Mouse (Mus musculus): Measurements from ENCODE around the gene Gm20422. TPM values are rescaled to one million over a fixed set of nuclear protein-coding genes. Genes with fewer than 3 reads are reported as not detected.
"Not testable (repeated sequence)": the region's sequence is repeated elsewhere in the genome, so short reads cannot be mapped to it uniquely, and the experiment has no call there.

The Gm20422 gene
- polyA plus RNA-seq, 1 experiment from 2014 or later = 0.32 TPM

DNA sequence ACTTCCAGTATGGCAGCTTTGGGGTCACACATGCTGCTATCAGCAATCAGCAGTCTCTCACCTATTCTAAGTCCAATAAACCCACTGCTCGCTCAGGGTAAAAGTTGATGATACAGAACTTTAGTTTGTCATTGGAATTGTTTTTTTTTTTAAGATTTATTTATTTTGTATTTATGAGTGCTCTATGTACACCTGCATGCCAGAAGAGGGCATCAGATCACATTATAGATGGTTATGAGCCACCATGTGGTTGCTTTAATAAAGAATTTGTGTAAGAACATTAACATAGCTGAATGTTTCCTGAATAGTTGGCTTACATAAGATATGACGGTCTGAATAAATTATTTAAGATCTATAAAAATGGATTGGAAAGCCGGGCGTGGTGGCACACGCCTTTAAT lies 16.4 kb downstream of the Gm20422 start:
- Histone ChIP-seq H3K27ac (replicated peaks) (no peak overlapping the region), H3K4me1 (no peaks in the 10 kb centered on the region), H3K9ac (no peak overlapping the region), H3K4me2 (no peak overlapping the region), H3K9me3 (no peaks in the 10 kb centered on the region), H3K4me3 (no peak overlapping the region), H3K36me3 (peaks cover 64% of the 10 kb centered on the region), H3K27me3 (replicated peaks) (no peaks in the 10 kb centered on the region)
- no peak for ATAC-seq (ENCODE audit: extremely low read depth, insufficient number of reproducible peaks, low FRiP score, low TSS enrichment)
- 92% methylated on average over 5 of the region's 5 CpGs for WGBS

DNA sequence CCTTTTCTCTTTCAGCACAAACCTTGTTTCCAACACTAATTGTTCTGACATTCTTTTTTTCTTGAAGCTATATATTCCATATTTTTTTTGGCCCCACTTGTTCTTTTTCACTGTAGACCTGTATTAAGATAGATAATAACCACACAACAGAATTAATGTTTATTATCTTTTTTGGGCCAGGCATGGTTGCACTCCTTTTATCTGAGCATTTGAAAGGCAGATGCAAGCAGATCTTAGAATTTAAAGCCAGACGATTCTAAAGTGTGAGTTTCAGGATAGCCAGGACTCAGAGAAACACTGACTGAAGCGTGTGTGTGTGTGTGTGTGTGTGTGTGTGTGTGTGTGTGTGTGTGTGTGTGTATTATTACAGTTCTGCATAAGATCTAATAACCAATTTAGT lies 22.2 kb downstream of the Gm20422 start:
- Histone ChIP-seq H3K4me3 (no peak overlapping the region), H3K4me1 (peaks cover 21% of the 10 kb centered on the region), H3K36me3 (peaks cover 27% of the 10 kb centered on the region), H3K27ac (replicated peaks) (no peak overlapping the region), H3K9ac (no peak overlapping the region), H3K4me2 (no peak overlapping the region), H3K9me3 (no peaks in the 10 kb centered on the region), H3K27me3 (replicated peaks) (no peaks in the 10 kb centered on the region)
- WGBS = 88% methylated on average over 2 of the region's 2 CpGs
- ATAC-seq (ENCODE audit: extremely low read depth, insufficient number of reproducible peaks, low FRiP score, low TSS enrichment) = no peak

DNA sequence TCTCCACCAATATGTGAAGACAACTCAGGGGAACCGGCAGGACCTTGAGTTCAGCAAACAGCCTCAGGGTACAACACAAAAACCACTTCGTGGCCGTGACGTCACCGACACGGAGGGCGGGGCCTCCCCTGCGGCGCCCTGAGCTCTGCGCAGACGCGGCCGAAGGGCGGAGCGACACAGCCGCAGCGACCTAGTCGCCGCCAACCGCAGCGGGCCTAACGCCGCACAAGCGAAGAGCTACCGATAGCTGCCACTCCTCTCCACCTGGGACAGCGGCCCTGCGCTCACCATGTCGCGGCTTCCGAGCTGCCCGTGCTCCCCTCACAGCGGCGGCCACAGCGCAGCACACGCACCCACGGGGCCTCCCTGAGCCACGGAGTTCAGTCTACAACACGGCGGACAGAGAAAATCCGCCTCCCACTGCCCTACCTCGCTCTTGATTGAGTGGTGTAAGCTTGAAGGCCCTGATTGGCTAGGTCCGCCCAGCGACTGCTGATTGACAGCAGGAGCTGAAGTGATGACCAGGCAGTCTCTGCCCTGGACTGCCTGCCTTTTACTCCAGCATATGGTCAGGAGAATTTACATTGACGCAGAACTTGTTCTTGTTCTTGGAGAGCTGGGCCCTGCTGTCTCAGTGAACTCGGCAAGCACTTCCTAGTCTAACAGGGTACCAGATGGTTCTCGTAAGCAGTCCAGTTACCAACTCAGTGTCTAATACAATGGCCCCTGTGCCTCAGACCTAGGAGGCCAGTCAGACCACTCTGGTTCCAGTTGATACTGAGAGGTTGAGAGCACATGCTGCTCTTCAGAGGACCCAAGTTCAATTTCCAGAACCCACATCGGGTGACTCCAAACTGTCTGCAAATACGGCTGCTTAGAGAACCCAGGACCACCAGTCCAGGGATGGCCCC lies 24.9 kb downstream of the Gm20422 start, which contains the start of gene Zfp963:
Gene Zfp963 (minus strand): TSS at position 427 of the 911 bp plus-strand sequence.
- H3K9me3 ChIP-seq = no peaks in the 10 kb centered on the region
- H3K4me2 ChIP-seq = peak within 1 kb of the TSS; percentile 68
- WGBS = 3% methylated on average over 48 of the region's 48 CpGs
- H3K4me3 ChIP-seq = peak within 1 kb of the TSS; percentile 65
- H3K27ac ChIP-seq (replicated peaks) = peak within 1 kb of the TSS; percentile 98
- peak within 1 kb of the TSS; percentile 94 for H3K9ac ChIP-seq
- peaks cover 21% of the 10 kb centered on the region for H3K4me1 ChIP-seq
- H3K27me3 ChIP-seq (replicated peaks) = no peaks in the 10 kb centered on the region
- peak; percentile 96 for ATAC-seq (ENCODE audit: extremely low read depth, insufficient number of reproducible peaks, low FRiP score, low TSS enrichment)
- peaks cover 15% of the 10 kb centered on the region for H3K36me3 ChIP-seq

DNA sequence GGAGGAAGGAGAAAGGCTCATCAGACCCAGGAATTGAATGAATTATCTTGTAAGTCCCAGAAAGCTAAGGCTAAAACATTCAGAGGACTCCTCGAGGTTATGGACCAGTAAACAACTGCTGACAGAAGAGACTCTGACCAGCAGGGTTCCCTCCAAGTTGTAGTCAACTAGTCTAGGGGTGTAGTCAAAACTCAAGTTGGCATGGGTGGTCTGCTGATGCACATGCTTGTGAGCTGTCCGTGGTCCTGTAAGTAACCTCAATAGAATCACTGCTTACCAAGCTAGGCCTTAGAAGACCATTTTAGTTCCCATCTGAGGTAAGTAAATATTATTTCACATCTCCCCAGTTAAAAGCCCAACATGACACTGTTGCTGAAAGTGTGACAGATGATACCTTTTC lies 33.5 kb downstream of the Gm20422 start:
- Histone ChIP-seq H3K9me3 (no peaks in the 10 kb centered on the region), H3K36me3 (peaks cover 32% of the 10 kb centered on the region), H3K27me3 (replicated peaks) (no peaks in the 10 kb centered on the region), H3K27ac (replicated peaks) (no peak overlapping the region), H3K4me2 (no peak overlapping the region), H3K4me1 (no peaks in the 10 kb centered on the region), H3K9ac (no peak overlapping the region), H3K4me3 (no peak overlapping the region)
- no peak for ATAC-seq (ENCODE audit: extremely low read depth, insufficient number of reproducible peaks, low FRiP score, low TSS enrichment)
- whole genome bisulfite sequencing = 77% methylated on average over 2 of the region's 2 CpGs

DNA sequence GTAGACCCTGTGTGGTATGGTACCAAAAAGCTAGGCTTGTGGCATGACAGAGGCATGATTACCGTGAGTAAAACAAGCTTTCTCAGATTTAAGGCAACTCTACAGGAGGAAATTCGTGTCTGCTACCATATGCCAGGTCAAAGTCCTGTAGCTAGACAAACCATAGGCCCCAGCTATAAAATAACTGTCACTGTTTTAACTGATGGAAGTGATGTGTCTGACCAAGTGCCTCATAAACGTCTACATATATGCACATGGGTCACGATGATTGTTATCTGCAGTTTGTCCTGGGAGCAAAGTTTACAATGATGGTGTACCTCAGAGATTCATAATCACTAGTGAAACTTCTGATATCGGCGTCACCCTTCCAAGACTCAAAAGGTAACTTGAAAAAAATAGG lies 33.9 kb downstream of the Gm20422 start:
- no peak overlapping the region for H3K9ac ChIP-seq
- H3K36me3 ChIP-seq = peaks cover 32% of the 10 kb centered on the region
- 77% methylated on average over 6 of the region's 6 CpGs for WGBS
- no peaks in the 10 kb centered on the region for H3K9me3 ChIP-seq
- no peaks in the 10 kb centered on the region for H3K4me1 ChIP-seq
- H3K27ac ChIP-seq (replicated peaks) = no peak overlapping the region
- no peaks in the 10 kb centered on the region for H3K27me3 ChIP-seq (replicated peaks)
- no peak overlapping the region for H3K4me3 ChIP-seq
- no peak for ATAC-seq (ENCODE audit: extremely low read depth, insufficient number of reproducible peaks, low FRiP score, low TSS enrichment)
- H3K4me2 ChIP-seq = no peak overlapping the region

DNA sequence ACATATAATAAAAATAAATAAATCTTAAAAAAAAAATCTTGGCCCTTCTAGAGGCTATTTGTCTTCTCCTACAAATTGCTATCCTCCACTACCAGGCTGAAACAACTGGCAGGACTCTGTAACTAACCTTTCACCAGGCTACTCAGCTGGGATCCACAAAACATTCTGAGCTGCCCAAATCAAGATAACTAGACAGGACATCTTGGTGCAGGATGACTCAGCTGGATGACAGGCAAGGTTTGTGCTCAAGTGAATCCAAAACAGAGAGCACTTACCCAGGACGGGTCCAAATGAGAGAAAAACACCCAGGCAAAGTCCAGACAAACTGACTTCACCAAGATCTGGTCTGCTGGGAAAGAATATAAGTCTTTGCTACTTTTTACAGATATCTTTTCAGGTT lies 39.2 kb downstream of the Gm20422 start:
- 56% methylated on average over 1 of the region's 1 CpGs for WGBS
- ATAC-seq (ENCODE audit: extremely low read depth, insufficient number of reproducible peaks, low FRiP score, low TSS enrichment) = no peak
- no peak overlapping the region for H3K4me3 ChIP-seq

DNA sequence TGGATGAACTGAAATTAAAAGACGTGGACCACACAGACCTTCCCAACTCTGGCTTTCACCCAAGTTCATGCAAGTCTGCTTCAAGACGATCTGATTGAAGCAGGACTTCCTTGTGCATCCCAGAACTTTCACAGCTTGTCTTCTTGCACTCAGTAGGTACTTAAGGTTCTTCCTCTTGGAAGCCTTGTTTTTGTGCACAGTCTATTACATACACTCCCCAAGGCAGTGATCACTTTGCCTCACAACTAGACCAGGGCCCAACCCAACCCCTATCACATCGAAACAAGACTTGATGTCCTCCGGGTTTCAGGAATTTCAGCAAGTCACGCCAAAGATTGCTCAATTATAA lies 57.5 kb downstream of the Gm20422 start:
- Histone ChIP-seq H3K27ac (replicated peaks) (peak overlapping the region; percentile 66), H3K4me3 (peak overlapping the region; percentile 97), H3K27me3 (replicated peaks) (no peaks in the 10 kb centered on the region), H3K9me3 (no peaks in the 10 kb centered on the region), H3K4me1 (peaks cover 28% of the 10 kb centered on the region), H3K36me3 (peaks cover 17% of the 10 kb centered on the region), H3K4me2 (peak overlapping the region; percentile 71), H3K9ac (peak overlapping the region; percentile 65; the same call in 1 of the 2 replicates)
- 43% methylated on average over 5 of the region's 5 CpGs for WGBS
- ATAC-seq (ENCODE audit: extremely low read depth, insufficient number of reproducible peaks, low FRiP score, low TSS enrichment) = no peak

More for the DNA sequence above, 39.2 kb downstream of the Gm20422 start:
- Histone ChIP-seq H3K4me2 (no peak overlapping the region), H3K36me3 (no peaks in the 10 kb centered on the region), H3K27me3 (replicated peaks) (no peaks in the 10 kb centered on the region), H3K27ac (replicated peaks) (no peak overlapping the region), H3K4me1 (no peaks in the 10 kb centered on the region), H3K9me3 (peaks cover 4% of the 10 kb centered on the region; the same call in 1 of the 2 replicates), H3K9ac (no peak overlapping the region)

DNA sequence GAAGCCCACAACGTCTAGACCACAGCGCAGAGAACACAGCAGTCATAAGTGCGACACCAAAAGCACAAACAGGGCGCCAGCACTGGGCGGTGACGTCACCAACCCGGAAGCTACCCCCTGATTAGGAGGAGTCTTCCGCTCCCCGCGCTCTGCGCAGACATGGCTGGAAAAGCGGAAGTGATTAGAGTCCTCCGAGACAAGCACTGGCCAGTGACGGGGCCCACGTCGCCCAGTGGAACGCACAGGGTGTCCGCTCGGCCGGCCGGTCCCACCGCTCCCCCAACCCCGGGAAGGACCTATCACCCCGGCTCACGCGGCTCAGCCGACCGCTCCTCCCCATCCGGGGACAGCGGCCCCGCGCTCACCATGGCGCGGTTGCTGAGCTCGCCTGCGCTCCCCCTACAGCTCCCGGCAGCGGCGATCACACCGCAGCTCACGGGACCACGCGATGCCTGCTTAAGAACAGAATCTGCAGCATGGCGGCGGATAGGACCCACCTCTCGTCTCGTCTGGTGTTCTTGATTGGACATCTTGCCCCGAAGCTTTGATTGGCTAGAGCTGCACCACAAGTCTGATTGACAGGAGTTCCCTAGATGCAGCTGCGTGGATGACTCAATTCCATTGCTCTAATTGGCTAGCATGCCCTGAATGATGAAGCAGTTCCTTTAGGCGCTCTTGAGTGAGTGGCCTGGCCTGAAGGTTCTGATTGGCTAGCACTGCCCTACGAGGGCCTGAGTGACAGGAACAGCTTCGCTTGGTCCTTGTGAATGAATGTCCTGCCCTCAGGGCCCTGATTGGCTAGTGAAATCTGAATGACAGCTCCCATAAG lies 58.1 kb downstream of the Gm20422 start:
- Histone ChIP-seq H3K36me3 (peaks cover 22% of the 10 kb centered on the region), H3K27me3 (replicated peaks) (no peaks in the 10 kb centered on the region), H3K27ac (replicated peaks) (peak overlapping the region; percentile 100), H3K4me3 (peak overlapping the region; percentile 97), H3K9me3 (no peaks in the 10 kb centered on the region), H3K9ac (peak overlapping the region; percentile 99), H3K4me1 (peaks cover 28% of the 10 kb centered on the region), H3K4me2 (peak overlapping the region; percentile 71)
- WGBS = under 1% methylated on average over 47 of the region's 52 CpGs
- ATAC-seq (ENCODE audit: extremely low read depth, insufficient number of reproducible peaks, low FRiP score, low TSS enrichment) = peak; percentile 98

DNA sequence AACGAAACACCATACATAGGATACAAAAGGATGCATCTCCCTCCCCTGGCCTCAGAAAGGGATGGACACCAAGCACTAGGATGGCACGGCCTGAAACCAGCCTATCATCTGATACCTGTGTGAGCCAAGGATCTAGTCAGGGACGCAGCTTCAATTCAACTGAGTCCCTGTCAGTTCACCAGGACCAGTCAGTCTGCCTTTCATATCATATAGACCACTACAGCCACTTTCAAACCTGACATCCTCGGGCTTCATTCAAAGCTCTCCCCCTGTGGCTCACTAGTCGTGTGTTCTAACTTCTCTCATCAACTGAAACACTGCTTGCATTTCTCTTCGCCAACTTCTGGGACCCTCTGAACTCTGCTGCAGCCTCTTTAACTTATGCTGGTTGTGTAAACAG lies 59.3 kb downstream of the Gm20422 start:
- Histone ChIP-seq H3K4me1 (peaks cover 28% of the 10 kb centered on the region), H3K9me3 (no peaks in the 10 kb centered on the region), H3K36me3 (peaks cover 35% of the 10 kb centered on the region), H3K27ac (replicated peaks) (no peak overlapping the region), H3K27me3 (replicated peaks) (no peaks in the 10 kb centered on the region), H3K4me2 (peak overlapping the region; percentile 69), H3K9ac (peak overlapping the region; percentile 99), H3K4me3 (peak overlapping the region; percentile 97)
- 76% methylated on average over 6 of the region's 6 CpGs for WGBS
- no peak for ATAC-seq (ENCODE audit: extremely low read depth, insufficient number of reproducible peaks, low FRiP score, low TSS enrichment)

DNA sequence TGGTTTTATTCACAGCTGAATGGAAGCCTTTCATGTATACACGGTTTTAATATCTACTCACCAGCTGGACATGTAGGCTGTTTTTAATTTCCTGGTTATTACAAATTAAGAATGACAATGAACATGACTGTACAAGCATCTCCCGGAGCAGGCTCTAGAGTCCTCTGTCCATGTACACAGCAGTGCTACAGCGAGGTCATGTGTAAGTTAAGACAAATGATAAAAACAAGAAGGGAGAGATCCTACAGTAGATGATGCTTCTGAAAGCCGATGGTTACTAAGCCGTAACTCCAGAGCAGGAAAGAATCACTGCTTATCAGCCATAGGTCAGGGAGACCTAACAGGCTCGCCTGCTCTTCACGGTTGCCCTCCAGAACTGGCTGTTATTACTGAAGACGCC lies 61.2 kb downstream of the Gm20422 start:
- no peak overlapping the region for H3K4me3 ChIP-seq
- 0 out of 2 replicates have a peak overlapping the region, but pooled peaks have one; percentile 37 for H3K9ac ChIP-seq
- WGBS = 77% methylated on average over 8 of the region's 8 CpGs
- H3K27me3 ChIP-seq (replicated peaks) = no peaks in the 10 kb centered on the region
- H3K4me2 ChIP-seq = no peak overlapping the region
- no peak overlapping the region for H3K27ac ChIP-seq (replicated peaks)
- H3K9me3 ChIP-seq = no peaks in the 10 kb centered on the region
- peaks cover 54% of the 10 kb centered on the region for H3K36me3 ChIP-seq
- peaks cover 28% of the 10 kb centered on the region for H3K4me1 ChIP-seq
- ATAC-seq (ENCODE audit: extremely low read depth, insufficient number of reproducible peaks, low FRiP score, low TSS enrichment) = no peak

DNA sequence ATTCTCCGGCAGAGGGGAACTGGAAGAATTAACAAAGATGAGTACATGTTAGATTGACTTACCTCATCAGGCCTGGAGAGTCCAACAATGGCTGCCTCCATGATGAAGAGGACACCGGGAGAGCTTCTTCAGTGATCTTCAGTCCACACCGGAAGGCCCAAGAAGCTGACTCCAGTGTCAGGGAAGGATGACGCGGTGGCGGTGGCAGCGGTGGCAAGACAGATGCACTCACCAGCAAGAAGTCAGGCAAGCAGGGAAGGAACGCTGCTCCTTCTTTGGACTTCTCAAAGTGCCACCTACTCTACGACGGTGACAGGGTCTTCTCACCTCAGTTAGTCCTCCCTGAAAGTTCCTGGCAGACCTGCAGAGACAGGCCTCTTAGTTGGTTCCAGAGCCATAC lies 64.1 kb downstream of the Gm20422 start, which contains the start of gene Zfp869:
Gene Zfp869 (minus strand): TSS at position 101 of the 400 bp plus-strand sequence.
- WGBS = 89% methylated on average over 10 of the region's 10 CpGs
- Histone ChIP-seq H3K9me3 (peaks cover 16% of the 10 kb centered on the region), H3K36me3 (peaks cover 82% of the 10 kb centered on the region), H3K4me1 (peaks cover 22% of the 10 kb centered on the region)
- H3K4me3 ChIP-seq; H3K27me3 ChIP-seq (replicated peaks); ATAC-seq (ENCODE audit: extremely low read depth, insufficient number of reproducible peaks, low FRiP score, low TSS enrichment); H3K4me2 ChIP-seq; H3K9ac ChIP-seq; H3K27ac ChIP-seq (replicated peaks): not testable (repeated sequence)
